Mouse (Mus musculus) thymus, adult 2 months (tissue): ENCODE data around the gene Fhit.

Experiments
- CTCF ChIP-seq: fragments of 200-500 bp; IDR thresholded peaks from 2 replicates; pipeline ENCODE4 v1.5.1; 2012; ENCODE audit warnings: mild to moderate bottlenecking, control low read depth, low read length, moderate library complexity, borderline replicate concordance; ENCODE audit not compliant: control insufficient read depth, poor library complexity, insufficient read depth; ENCODE audit errors: extremely low read depth
- POLR2A ChIP-seq: fragments of 200-500 bp; IDR thresholded peaks from 2 replicates; pipeline ENCODE4 v1.6.1; 2012; ENCODE audit warnings: mild to moderate bottlenecking, low read length, control low read depth, moderate library complexity; ENCODE audit not compliant: control insufficient read depth, poor library complexity, insufficient read depth; ENCODE audit errors: extremely low read depth

DNA sequence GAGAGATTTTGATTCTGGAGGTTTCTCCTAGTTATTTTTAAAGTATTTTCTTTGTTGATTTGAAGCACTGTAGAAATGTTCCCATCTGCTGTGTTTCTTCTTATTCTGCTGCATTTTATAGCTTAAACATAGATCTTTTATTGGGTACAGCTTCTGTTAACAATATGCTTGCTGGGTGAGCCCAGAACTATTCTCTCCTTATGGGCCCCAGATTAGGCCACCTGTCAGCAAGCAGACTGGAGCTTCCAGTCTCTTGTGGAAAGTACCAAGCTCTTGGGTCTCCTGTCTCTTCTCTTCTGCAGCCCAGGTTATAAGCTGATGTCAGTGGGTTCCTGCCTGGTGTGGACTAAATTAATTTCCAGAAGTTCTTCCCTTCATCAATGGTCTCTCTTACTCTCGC is 1513.4 kb downstream of the Fhit start:
- TF ChIP-seq CTCF (no peak), POLR2A (no peak)
